Mouse (Mus musculus) cerebellum, postnatal 4 days (tissue): ENCODE data around the gene Fam161a.
"Not testable (repeated sequence)": the region's sequence is repeated elsewhere in the genome, so short reads cannot be mapped to it uniquely, and the experiment has no call there.

Experiments used
- DNase-seq, 2 experiments: peaks; one replicate each; pipeline ENCODE4 v3.0.0; 2022; ENCODE audit warnings: low spot score in 2 of 2, mixed read lengths in 1 of 2

Gene Fam161a

DNA sequence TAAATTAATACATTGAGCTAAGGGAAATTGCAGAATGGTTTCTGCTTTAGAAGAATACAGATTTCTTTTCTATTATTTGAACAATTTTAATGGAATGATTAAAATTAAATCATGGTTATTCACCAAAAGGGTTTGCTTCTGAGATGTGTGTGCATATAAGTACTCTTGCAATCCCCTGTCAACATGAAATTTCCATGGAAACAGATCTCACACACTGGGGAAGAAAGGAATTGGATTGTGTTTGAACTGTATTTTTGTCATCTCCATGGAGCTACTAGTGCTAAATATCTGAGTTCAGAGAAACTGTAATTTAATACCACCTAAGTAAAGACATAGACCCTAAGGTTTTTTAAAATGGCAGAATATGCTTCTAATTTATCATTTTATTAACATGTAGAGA, 42.3 kb downstream of the Fam161a start:
- no peak for DNase-seq

- DNase-seq = no peak
These were observed 45.0 kb downstream of the Fam161a start for GRCm38 (mm10) chr11:23052353-23052752.

DNA sequence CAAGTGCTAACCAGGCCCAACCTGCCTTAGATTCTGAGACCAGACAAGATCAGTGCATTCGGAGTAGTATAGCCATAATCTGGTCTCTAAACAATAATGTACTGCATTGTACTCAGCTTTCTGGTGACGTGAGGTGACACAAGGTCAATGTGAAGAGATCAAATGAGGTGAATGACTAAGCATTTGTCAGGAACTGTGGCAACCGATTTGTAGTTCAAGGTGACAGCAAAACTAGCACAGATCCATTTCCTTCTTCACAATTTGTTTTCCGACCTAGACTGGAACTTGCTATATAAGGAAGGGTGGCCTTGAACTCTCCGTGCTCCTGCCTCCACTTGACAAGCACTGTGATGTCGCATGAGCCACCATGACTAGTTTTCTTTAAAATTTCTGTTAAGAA, 55.8 kb downstream of the Fam161a start:
- DNase-seq = no peak

GRCm38 (mm10) chr11:23063857-23064256, 56.5 kb downstream of the Fam161a start:
- no peak for DNase-seq

GRCm38 (mm10) chr11:23064276-23064675, 56.9 kb downstream of the Fam161a start:
- DNase-seq = not testable (repeated sequence)

DNA sequence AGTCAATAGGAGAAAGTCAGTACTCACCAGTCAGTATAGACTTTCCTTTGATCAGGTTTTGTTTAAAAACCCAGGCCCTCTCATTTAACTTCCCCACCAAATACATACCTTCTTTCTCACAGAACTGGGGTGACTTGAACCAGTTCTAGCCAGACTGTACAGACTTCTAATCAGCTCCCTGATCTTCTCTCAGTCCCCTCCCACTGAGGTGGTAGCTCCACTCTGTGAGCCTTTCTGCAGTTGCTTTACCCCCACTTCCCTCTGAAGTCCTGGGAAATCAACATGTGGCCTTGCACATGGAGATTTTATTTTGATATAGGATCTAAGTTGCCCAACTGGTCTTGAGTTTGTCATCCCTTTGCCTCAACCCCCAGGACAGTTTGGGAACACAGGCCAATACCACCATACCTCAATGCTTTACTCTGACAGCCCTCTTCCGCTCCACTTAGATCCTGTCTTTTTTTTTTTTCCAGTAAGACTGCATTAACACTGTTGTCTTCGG, 57.9 kb downstream of the Fam161a start:
- no peak for DNase-seq

DNA sequence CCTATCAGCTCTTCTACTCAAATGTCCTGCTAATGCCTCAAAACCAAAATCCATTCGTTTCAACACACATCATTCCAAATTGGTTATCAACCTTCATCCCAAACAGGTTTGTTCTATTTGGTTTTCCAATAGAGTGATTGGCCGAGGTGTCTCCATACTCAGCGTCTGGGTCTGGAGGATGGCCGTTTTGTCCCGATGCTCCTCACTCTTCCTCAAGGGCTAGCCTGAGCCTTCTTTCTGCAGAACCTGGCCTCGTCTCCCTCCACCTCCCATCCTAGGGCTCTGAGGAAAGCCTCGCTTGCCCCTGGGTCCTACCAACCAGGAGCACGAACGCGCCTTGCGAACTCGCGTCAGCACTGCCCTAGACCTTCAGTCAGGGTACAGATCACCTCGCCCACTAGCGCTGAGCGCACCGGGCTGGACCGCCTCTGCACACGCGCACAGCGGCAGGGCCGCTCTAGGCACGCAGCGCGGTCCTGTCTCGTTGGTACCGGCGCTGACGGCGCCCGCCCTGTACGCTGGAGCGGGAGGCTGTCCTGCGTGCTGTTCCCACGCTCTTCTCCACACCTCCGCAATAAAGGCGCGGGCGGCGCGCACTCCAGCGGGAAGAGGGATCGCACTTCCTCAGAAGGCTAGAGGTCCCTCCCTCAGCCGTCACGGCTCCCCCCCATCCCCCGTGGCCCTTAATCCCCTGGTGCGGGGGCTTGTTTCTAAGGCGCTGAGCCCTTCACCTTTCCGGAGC, 60.2 kb downstream of the Fam161a start:
- DNase-seq = peak; percentile 69 to 85

DNA sequence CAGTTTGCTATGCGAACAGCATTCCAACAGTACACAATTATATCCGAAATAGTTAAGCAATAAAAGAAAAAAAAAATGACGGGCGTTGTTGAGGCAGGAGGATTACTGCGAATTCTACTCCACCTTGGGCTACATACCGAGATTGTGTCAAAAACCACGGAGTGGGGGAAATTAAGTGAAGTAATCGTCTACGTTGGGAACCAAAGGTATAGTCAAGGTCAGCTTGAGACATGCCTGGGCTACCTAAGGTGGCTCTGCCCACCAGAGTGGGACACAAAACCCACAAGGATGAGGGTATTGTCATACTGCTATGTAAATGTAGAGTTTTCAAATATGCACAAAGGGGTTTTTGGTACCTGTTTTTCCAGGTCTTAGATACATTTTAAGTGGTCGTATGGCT, 60.9 kb downstream of the Fam161a start:
- DNase-seq = no peak

GRCm38 (mm10) chr11:23068986-23069385, 61.7 kb downstream of the Fam161a start:
- DNase-seq = not testable (repeated sequence)

- DNase-seq = no peak
These were observed 67.5 kb downstream of the Fam161a start for GRCm38 (mm10) chr11:23074841-23075240.

- no peak for DNase-seq
These were observed 71.2 kb downstream of the Fam161a start for GRCm38 (mm10) chr11:23078541-23078940.
